Mouse (Mus musculus) testis, adult 2 months (tissue): ENCODE data around the gene Olfr314.

ENCODE experiments used
- CTCF ChIP-seq: fragments of 200-500 bp; IDR thresholded peaks from 2 replicates; pipeline ENCODE4 v1.5.1; 2012; ENCODE audit warnings: low read depth, mild to moderate bottlenecking, inconsistent platforms, low read length, moderate library complexity; ENCODE audit not compliant: control insufficient read depth, insufficient read depth, insufficient replicate concordance
- POLR2A ChIP-seq: fragments of 200-500 bp; IDR thresholded peaks from 2 replicates; pipeline ENCODE4 v1.6.1; 2012; ENCODE audit warnings: low read depth, mild to moderate bottlenecking, inconsistent platforms, low read length, moderate library complexity; ENCODE audit not compliant: control insufficient read depth

- TF ChIP-seq CTCF (no peak), POLR2A (no peak)
These were observed 32.9 kb downstream of the Olfr314 start for GRCm38 (mm10) chr11:58815676-58816075.
